Mouse (Mus musculus): ENCODE data around the gene Hipk1.

- TF ChIP-seq HCFC1 (IDR thresholded peaks at IDR 0.05; ENCODE audit: borderline replicate concordance, insufficient read depth, low read length) (no peak), CHD2 (IDR thresholded peaks at IDR 0.05; ENCODE audit: low read depth, low read length) (no peak), ZNF384 (IDR thresholded peaks at IDR 0.05; ENCODE audit: low read depth, low read length) (no peak), MAFK (IDR thresholded peaks at IDR 0.05; ENCODE audit: insufficient read depth, low read depth, low read length) (no peak), ZC3H11A (IDR thresholded peaks at IDR 0.05; ENCODE audit: borderline replicate concordance, low read depth, low read length) (no peak)
Measured at GRCm38 (mm10) chr3:103751558-103751957, 39.8 kb downstream of the Hipk1 start.

All from ES-E14 (cell line).